Mouse (Mus musculus): ENCODE data around the gene Tmed4.

DNA sequence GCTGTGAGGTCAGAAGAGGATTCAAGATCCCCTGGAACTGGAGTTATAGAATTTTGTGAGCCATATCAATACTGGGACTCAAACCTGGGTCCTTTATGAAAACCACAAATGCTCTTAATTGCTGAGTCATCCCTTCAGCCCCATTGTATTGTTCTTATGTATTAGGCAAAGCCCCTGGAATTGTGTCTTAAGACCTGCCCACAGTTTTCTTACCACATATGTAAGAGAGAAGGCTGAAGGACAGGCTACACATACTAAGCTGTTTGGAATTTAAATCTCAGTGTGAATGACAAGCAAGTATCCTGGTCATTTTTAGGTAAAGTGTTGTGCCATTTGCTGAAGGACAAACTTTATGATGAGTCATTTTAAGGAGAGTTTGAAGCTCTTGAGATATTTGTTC lies 21.4 kb upstream of the Tmed4 start:
- TF ChIP-seq POLR2A (IDR thresholded peaks at IDR 0.05; ENCODE audit: low read depth, low read length) = no peak
- TF ChIP-seq CTCF (IDR thresholded peaks at IDR 0.05; ENCODE audit: borderline replicate concordance, insufficient read depth, low read length) = no peak
